Mouse (Mus musculus) layer of hippocampus, adult 9-11 months (tissue): ENCODE data around the gene Slc25a12.

Source experiments
- DNase-seq: peaks from one replicate; pipeline ENCODE4 v3.0.0; 2022

The Slc25a12 gene

DNA sequence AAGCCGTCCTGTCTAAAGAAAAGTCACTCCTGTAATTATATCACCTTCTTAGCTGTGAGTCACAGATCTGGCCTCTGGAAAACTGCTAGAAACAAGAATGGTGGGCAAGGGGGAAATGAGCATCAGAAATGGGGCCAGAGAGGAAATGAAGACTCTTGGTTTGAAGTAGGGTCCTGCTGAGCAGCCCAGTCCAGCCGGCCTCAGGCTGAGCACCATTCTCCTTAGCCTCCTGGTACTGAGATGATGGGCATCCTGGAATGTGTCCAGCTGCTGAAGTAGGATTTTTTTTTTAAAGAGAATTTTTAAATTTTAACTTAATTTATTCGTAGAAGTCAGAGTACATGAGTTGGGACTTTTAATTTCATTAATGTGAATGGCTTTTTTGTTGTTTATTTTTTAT lies 62.7 kb downstream of the Slc25a12 start:
- DNase-seq = no peak

DNA sequence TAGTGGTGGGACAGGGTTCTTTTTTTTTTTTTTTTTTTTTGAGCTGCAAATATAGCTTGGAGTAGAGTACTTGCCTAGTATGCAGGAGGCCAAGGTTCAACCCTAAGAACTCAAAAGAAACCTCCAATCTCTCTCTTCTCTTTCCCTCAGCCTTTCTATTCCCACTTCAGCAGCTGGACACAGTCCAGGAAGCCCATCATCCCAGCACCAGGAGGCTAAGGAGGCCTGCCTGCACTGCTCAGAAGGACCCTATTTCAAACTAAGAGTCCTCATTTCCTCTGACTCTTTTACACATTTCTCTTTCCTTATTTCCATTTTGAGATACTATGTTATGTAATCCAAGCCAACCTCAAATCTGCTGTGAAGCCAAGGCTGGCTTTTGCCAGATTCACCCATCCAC lies 64.3 kb downstream of the Slc25a12 start:
- DNase-seq = no peak

DNA sequence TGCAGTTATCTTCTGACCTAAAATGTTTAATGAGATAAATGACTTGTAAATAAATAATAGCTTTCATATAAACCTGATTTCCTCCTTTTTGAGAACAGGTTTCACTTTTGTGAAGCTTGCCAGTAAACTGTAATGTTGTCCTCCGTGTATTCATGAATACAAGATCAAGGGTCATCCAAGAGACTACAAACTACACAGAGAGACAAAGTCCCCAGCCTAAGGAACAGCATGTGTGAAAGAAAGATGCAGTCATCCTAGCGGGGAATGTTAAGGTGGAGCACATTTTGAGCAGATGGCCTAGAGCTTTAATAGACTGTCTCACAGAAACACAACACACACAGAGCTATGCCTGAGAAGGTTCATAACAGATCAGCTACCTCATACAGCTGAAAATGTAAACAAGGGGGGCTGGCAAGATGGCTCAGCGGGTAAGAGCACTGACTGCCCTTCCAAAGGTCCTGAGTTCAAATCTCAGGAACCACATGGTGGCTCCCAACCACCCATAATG lies 65.3 kb downstream of the Slc25a12 start:
- DNase-seq = no peak

DNA sequence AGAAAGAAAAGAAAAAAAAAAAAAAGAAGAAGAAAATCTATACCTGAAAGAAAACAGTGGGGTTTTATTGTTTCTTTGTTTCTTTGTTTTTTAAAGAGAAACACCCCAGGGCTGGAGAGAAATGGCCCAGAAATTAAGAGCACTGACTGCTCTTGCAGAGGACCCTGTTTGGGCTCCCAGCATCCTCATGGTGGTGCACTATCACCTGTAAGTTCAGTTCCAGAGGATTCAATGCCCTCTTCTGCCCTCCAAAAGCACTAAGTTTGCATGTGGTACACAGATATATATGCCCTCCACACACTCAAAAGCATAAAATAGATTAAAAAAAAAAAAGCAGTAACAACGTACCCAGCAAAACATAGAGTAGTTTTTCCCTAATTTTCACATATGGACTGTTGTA lies 68.8 kb downstream of the Slc25a12 start:
- no peak for DNase-seq

DNA sequence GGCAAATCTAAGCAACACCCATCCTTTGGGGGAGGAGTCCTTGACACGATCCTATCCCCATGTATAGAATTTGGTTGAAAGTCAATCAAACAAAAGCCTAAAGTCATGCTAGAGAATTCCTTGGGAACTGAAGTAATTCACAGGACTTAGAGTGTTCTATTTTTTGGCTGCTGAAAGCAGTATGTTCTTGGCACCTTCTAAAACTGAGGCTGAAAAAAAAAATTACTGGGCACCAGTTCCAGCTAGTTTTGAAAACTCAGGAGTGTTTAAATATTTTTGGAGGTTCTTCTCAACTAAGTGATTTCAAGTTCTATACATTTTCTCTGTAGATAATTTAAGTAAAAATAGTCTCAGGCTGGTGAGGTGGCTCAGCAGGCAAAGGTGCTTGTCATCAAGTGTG lies 70.0 kb downstream of the Slc25a12 start:
- DNase-seq = no peak

DNA sequence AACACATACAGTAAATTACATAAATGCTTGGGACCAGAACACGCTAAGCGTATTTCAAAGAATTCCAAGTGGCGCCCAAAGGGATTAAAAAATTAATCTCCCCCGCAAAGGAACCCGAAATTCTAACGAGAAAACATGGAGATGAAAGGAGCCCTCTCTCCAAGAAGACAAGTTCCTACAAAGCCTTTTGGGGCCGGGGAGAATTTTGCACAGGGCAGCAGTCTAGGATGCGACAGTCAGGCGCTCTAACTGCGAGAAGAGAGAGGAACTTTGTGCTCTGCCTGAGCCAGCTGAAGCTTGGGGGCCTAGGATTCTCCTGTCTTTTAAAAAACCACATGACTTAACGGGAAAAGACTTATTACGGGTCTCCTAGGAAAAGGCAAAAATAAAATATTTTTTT lies 71.7 kb downstream of the Slc25a12 start:
- no peak for DNase-seq

DNA sequence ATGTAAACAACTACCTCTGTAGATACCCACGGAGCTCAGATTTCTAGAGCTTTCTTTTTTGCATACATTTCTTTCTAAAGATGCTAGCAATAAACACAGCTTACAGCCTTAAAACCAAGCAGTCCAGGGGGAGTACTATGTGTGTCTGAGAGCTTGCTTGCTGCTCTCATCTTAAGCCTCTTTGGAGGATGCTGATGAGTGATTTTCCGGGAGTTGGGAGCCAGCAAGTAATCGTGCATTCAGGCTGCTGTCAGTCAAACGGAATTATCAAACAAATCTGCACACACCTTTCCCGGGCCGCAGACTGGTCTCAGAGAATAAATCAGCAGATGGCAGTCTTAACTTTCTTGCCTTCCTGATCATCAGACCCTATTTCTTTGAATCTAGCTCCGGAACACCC lies 73.1 kb downstream of the Slc25a12 start:
- no peak for DNase-seq

DNA sequence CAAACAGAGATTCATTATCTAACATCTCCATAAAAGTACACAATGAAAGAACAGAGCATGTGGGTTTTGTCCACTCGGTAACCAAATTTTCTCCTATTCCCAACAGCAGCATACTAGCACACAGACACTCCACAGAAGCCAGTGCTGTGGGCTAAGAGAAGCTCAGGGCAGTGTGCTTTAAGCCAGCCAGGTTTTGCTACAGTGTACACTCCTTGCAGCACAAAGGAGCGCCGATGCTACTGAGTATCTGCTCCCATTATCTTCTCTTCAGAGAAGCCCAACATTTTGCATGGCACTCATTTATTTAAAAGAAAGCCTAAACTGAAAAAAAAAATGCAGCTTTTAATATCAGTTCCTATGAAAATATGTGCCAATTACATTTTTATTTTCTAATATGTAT lies 73.6 kb downstream of the Slc25a12 start:
- no peak for DNase-seq

DNA sequence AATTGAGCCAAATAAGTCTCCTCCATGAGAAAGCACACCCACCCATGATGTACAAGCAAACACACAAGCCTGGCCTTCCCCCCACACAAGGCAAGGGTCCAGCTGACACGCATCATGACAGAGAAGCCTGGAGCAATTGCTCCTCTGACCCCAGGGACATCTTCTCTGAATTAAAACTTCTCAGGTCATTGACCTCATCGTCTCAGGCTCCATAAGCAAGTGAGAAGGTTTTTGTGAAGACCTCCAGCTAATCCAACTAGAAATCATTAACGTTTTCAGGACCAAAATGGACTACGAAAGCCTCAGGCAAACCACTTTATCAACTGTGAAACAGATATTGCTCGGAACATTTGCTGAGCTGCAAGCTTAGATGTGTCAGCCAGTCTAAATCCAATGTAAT lies 76.0 kb downstream of the Slc25a12 start:
- DNase-seq = no peak

DNA sequence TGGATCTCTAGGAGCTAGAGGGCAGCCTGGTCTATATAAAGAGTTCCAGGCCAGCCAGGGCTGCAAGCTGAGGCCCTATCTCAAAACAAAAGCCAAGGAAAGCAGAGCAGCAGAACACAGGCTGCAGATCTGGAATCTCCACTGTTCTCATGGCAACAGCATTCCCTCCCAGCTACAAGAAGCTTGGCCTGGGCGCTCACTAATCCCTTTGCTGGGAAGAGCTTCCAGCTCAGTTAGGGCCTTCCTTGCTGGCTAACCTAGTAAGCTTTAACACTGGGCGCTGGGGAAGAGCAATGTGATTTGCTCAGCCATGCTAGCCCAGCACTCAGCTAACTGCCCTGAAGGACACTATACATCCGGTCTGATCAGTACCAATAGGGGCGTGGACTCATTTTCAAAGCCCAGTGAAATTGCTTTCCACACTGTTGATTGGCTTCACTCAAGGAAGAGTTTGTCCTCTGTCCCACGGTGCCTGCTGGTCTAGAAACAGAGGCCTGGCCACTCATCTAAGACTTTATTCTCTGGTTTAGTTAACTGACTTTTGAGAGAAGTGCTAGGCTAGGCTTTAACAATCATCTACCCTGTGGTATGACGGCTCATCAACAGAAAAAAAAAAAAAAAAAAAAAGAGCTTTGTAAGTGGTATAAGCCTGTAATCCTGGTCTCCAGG lies 77.3 kb downstream of the Slc25a12 start:
- peak; percentile 63 for DNase-seq

DNA sequence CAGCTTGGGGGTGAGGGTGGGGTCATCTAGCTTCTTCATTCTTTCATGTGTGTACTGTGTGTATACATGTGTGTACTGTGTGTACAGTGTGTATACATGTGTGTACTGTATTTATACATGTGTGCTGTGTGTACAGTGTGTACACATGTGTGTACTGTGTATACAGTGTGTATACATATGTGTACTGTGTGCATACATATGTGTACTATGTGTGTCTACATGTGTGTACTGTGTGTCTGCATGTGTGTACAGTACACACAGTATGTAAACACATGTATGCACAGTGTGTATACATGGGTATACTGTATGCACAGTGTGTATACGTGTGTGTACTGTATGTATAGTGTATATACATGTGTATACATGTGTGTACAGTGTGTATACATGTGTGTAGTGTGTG lies 85.6 kb downstream of the Slc25a12 start:
- no peak for DNase-seq

DNA sequence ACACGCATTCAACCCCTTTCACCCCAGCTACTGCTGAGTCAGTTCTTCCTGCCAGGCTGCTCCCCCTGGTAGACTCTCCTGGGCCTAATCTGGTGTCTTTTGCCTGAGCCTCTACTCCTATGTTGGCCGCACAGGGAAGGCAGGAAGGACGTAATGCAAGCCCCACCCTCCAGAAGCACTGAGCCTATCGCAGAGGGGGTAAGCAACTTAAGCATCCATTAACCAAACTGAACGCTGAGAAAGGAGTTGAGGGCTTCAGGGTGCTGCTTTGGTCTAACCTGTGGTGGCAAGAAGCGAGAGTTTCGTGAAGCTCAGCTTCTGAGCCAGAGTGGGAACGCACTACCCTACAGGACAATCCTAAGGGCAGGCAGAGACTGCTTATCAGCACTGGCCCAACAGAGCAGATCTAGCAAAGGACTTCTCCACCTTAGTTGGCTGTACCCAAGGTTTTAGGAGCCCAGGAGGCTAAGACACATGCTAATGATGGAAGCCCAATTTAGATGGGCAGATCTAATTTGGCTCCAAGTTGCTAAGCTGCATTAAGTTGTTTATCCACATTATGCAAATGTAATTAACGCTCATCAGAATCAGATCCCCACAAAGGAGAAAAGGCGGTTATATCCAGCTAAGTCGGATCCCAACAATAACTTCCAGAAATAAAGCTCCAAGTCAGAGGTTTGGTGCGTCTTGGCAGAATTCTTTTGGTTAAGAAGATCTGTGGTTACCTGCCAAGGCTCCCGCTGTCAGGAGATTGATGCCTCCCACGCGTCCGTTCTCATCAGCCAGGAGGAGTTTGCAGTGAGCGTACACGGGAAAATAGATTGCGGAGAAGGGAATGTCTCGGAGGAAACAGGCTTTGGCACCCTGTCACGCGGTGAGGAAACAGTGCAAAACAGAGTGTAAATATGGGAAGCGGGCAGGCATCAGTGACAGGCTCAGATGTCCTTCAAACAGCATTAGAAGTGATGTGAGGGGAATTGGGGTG lies 88.5 kb downstream of the Slc25a12 start:
- DNase-seq = peak; percentile 50

DNA sequence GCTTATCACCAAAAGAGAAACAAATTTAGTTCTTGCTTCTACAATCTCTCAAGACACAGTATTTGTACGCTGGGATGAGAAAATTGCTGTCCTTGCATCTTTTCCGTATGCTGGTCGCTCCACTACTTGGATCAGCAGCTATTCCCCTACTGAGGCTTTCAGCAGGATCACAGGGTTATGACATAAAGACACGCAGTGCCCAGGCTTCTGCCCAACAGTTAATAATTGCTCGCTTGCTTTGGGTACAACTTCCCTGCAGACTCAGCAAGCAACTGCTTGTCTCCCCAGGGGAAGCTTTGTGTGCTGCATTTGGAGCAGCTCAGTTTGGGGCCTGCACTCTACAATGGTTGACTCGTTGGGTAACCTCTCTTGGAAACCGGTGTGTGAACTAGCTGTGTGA lies 91.8 kb downstream of the Slc25a12 start:
- no peak for DNase-seq

DNA sequence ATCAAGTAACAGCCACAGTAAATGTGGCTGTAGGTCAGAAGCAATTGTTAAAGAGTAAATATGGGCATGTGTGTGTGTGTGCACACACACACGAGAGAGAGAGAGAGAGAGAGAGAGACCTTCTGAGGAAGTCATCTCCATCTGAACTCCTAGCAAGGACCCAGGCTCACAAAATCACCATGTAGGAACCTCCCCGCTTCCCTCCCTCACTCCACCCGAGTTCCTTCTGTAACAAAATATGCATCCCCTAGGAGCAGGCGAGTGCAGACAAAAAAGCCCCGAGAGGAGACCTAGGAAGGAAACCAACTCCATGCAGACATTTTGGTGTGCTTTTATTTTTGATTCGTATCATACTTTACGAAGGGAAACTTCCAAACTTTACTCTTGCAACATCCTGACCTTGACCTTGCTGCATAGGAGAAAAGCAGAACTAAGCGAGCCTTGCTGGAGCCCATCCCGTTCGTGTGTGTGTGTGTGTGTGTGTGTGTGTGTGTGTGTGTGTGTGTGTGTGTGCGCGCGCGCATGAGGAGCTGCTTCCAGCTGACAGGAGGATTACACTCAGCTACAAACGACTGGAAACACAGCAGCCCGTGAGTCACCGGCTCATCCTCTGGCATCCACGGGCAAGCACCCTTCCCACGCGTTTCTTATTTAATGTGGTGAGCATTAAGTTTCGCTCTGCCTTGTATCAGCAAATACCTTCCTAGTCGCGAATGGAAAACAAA lies 93.4 kb downstream of the Slc25a12 start:
- DNase-seq = no peak

DNA sequence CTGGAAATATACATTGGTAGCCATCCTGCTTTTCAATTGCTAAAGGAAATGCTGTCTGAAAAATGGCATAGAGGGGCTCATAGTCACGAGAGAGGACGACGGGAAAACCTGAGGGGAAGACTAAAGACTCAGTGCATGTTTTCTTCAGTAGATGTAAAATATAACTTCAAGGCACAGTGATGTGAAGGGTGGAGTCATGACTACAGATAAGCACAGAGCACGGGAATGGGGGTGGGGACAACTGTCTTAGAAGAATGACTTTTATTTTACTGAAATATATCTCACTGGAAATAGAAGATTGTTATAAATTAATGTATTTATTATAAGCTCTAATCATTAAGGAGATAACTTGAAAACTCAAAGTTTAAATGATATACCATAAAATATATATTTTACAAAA lies 97.5 kb downstream of the Slc25a12 start:
- no peak for DNase-seq

DNA sequence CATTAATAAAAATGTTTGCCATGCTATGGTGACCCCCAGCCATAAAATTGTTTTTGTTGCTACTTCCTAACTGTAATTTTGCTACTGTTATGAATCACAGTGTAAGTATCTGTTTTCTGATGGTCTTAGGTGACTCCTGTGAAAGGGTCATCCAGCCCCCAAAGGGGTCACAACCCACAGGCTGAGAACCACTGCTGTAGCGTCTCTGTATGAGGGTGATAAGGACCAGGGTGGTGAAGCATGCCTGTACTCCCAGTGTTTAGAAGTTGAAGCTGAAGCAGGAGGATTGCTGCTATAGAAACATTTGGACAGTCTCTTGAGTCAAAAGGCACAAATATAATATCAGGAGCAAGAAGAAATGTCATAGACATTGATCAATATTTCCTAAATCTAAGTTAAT lies 98.2 kb downstream of the Slc25a12 start:
- no peak for DNase-seq

DNA sequence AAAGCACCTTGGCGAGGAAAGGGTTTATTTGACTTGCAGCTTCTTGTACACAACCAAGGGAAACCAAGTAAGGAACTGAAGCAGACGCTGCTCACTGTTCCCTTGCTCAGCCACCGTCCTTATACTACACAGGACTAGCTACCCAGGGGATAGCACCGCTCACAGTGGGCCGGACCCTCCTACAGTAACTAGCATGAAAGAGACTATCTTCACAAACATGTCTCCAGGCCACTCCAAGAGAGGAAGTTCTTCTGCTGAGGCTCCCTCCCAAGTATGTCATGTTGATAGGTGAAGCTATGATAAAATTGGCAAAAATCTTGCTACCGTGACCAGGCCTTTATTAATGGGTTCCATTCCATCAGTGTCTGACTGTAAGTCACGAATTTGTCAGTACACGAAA lies 98.9 kb downstream of the Slc25a12 start:
- DNase-seq = no peak

DNA sequence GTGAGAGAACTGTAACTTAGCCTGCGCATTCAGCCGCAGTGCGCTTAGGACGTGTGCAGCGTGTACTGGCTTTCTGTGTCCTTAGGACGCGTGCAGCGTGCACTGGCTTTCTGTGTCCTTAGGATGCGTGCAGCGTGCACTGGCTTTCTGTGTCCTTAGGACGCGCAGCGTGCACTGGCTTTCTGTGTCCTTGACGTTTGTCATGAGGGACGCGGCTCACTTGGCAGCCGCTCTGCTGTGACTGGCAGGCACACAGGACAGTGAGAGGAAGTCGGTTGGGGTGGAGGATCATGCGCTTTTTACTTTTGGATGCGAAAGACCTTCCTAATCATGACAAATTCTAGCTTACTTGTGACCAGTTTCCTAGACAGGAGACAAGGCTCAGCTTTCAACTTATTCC lies 103.0 kb downstream of the Slc25a12 start:
- no peak for DNase-seq

DNA sequence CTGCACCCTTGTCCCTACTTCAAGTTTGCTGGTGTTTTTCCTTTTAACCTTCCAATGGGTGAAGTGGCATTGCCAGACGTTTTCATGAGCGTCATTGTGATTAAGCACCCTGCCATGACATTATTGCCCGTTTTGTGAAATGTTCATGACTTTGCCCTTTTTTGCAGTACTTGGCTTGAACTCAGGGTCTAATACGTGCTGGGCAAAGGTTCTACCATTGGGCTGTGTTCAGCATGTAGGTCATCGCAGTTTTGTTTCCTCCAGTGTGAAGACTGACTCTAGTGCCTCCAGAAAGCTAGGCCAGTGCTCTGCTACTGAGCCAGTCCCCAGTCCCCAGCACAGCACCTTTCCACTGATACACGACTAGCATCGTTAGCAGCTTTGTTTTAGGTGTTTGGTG lies 111.0 kb downstream of the Slc25a12 start:
- no peak for DNase-seq

DNA sequence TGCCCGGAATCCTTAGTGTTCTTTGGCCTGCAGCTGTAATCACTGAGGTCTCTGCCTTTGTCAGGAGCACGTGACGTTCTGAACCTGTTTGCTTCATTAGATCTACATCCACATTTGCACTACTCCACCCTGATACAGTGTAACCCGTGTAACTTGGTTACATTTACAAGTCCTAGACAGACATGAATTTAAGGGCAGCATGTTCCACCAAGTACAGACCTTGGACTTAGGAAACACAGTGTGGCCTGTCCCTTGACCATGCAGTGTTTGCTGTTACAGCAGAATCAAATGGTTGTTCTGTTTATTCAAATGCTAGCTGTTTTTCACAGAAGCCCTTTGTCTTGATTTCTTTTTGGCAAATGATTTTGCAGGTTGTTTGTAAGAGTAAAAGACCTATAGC lies 112.7 kb downstream of the Slc25a12 start:
- no peak for DNase-seq

DNA sequence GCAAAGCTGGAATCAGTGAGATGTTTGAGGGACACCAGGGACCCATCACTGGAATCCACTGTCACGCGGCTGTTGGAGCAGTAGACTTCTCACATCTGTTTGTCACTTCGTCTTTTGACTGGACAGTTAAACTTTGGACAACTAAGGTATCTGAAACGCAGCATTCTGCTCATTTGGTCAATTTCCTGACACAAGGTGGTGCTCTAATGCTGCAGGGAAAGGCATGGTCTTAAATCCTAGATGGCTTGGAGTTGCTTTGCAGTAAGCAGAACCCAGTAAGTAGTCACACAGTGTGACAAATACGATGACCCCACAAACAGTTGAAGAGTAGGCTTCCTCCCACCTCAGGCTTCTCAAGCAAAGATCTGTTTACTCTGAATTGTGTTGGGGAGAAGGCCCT lies 116.7 kb downstream of the Slc25a12 start:
- DNase-seq = no peak

DNA sequence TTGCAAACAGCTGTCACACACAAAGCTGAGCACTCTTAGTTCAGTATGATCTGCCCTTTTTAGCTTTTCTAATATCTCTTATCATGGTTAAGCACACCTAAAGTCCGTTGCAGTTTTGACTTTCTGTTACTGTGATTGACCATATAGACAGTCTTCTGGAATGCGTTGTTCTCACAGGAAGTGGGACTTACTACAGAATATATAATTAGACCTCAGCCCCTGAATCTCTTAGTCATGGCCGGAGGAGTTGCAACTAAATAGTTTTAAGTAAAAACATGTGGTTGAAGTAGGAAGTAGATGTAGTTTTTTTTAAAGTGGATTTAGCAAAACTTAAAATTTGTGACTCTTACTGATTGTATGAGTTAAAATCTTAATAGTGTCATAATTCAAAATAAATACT lies 119.5 kb downstream of the Slc25a12 start:
- no peak for DNase-seq

DNA sequence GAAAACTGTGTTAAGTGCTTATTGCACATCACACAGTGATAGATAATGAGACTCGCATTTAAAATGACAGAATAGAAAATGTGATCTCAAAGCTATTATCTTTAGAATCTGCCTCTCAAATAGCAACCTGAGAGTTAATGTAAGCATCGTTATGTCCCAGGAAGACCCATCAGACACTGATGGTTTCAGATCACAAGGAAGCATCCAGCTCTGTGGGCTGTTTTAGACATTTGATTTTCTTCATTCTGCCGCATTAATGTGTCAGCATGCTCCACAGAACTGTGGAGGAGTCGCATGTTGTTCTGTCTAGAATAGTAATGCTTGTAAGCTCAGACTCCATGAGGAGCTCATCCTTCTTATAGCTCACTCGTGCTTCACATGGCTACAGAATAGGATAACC lies 121.5 kb downstream of the Slc25a12 start:
- no peak for DNase-seq

DNA sequence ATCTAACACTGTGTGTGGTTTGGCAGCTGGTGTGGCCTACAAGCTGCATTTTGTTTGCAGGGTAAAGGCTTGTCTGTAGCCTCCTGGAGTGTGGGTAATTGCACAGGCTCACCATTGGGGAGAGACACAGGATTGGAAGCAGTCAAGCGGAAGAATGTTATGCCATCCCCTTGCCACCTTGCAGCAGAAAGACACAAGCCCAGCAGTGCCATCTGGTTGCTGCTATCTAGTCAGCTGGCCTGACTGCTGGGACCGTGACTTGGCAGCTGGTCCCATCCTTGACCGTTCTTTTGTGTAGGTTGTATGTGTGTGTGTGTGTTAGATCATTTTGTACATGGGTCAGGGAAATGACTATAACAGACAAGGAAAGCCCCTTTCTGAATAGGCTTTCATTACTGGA lies 122.1 kb downstream of the Slc25a12 start:
- DNase-seq = peak; percentile 67
